Mouse (Mus musculus) activated CD4-positive, CD25-positive, alpha-beta regulatory T cell, adult 4 months (primary cell): ENCODE data around the gene Hmgb2. TPM values are rescaled to one million over a fixed set of nuclear protein-coding genes. Genes with fewer than 3 reads are reported as not detected.
"Not testable (repeated sequence)": the region's sequence is repeated elsewhere in the genome, so short reads cannot be mapped to it uniquely, and the experiment has no call there.

ENCODE experiments used
- ATAC-seq: one replicate; pipeline ENCODE4 v1.8.0; 2017
- polyA plus RNA-seq, 2 experiments: library from polyadenylated mRNA; unstranded; fragments of 100-300 nt; shearing (Covaris generic); gene quantifications; one replicate each; pipeline ENCODE4 v1.2.1; 2017

Hmgb2 gene
- polyA plus RNA-seq, 2 experiments from 2014 or later: 481 to 544 TPM

- no peak for ATAC-seq
These were observed 692 bp downstream of the Hmgb2 start for GRCm38 (mm10) chr8:57512141-57513056.

- not testable (repeated sequence) for ATAC-seq
These were observed 1.5 kb downstream of the Hmgb2 start for GRCm38 (mm10) chr8:57513178-57513661.

GRCm38 (mm10) chr8:57516685-57517084, 5.0 kb downstream of the Hmgb2 start:
- not testable (repeated sequence) for ATAC-seq

- no peak for ATAC-seq
These were observed 6.0 kb downstream of the Hmgb2 start for GRCm38 (mm10) chr8:57517723-57518122.

GRCm38 (mm10) chr8:57520186-57520786, 8.6 kb downstream of the Hmgb2 start:
- no peak for ATAC-seq

- no peak for ATAC-seq
These were observed 16.3 kb downstream of the Hmgb2 start for GRCm38 (mm10) chr8:57528036-57528435.

GRCm38 (mm10) chr8:57530238-57530637, 18.5 kb downstream of the Hmgb2 start:
- ATAC-seq: no peak

- peak; percentile 82 for ATAC-seq
These were observed 19.1 kb downstream of the Hmgb2 start for GRCm38 (mm10) chr8:57530666-57531349.

- no peak for ATAC-seq
These were observed 20.5 kb downstream of the Hmgb2 start for GRCm38 (mm10) chr8:57532223-57532622.

GRCm38 (mm10) chr8:57533106-57533505, 21.4 kb downstream of the Hmgb2 start:
- no peak for ATAC-seq

GRCm38 (mm10) chr8:57534495-57534894, 22.8 kb downstream of the Hmgb2 start:
- ATAC-seq: no peak

- ATAC-seq: no peak
These were observed 24.5 kb downstream of the Hmgb2 start for GRCm38 (mm10) chr8:57536167-57536566.

GRCm38 (mm10) chr8:57538601-57539000, 26.9 kb downstream of the Hmgb2 start:
- no peak for ATAC-seq

- ATAC-seq: peak; percentile 80
These were observed 28.6 kb downstream of the Hmgb2 start for GRCm38 (mm10) chr8:57540110-57540838.

- no peak for ATAC-seq
These were observed 29.2 kb downstream of the Hmgb2 start for GRCm38 (mm10) chr8:57540951-57541350.

GRCm38 (mm10) chr8:57541405-57541804, 29.7 kb downstream of the Hmgb2 start:
- no peak for ATAC-seq

- no peak for ATAC-seq
These were observed 34.7 kb downstream of the Hmgb2 start for GRCm38 (mm10) chr8:57546401-57546800.

GRCm38 (mm10) chr8:57546834-57547233, 35.1 kb downstream of the Hmgb2 start:
- no peak for ATAC-seq

- ATAC-seq: no peak
These were observed 35.9 kb downstream of the Hmgb2 start for GRCm38 (mm10) chr8:57547581-57547980.

GRCm38 (mm10) chr8:57552102-57553032, 40.7 kb downstream of the Hmgb2 start:
- no peak for ATAC-seq

GRCm38 (mm10) chr8:57560926-57561325, 49.2 kb downstream of the Hmgb2 start:
- no peak for ATAC-seq
